Mouse (Mus musculus) retina, postnatal 1 day (tissue): ENCODE measurements around the gene Hoxc12.

Source experiments
- DNase-seq: peaks from one replicate; pipeline ENCODE4 v3.0.0-alpha.2; 2012

Hoxc12 gene

GRCm38 (mm10) chr15:102965892-102966775, 29.6 kb downstream of the Hoxc12 start:
- DNase-seq, result peak; percentile 90

- DNase-seq, result no peak
These were observed 30.3 kb downstream of the Hoxc12 start, which contains the start of gene Hoxc10 for GRCm38 (mm10) chr15:102966776-102967311. Gene Hoxc10 (plus strand): TSS chr15:102966796.

- DNase-seq, result no peak
These were observed 30.7 kb downstream of the Hoxc12 start, which contains the start of gene Hoxc5 for GRCm38 (mm10) chr15:102967312-102967510. Gene Hoxc5 (plus strand): TSS chr15:102967443.

- DNase-seq, result no peak
These were observed 31.2 kb downstream of the Hoxc12 start for GRCm38 (mm10) chr15:102967511-102968397.

GRCm38 (mm10) chr15:102969296-102969695, 32.7 kb downstream of the Hoxc12 start:
- DNase-seq, result no peak

GRCm38 (mm10) chr15:102970740-102971139, 34.2 kb downstream of the Hoxc12 start:
- peak; percentile 34 for DNase-seq

- DNase-seq, result no peak
These were observed 35.7 kb downstream of the Hoxc12 start for GRCm38 (mm10) chr15:102972254-102972653.

- DNase-seq, result no peak
These were observed 36.2 kb downstream of the Hoxc12 start for GRCm38 (mm10) chr15:102972753-102973152.

GRCm38 (mm10) chr15:102975034-102975433, 38.5 kb downstream of the Hoxc12 start:
- no peak for DNase-seq

- DNase-seq, result no peak
These were observed 39.1 kb downstream of the Hoxc12 start for GRCm38 (mm10) chr15:102975688-102976111.

GRCm38 (mm10) chr15:102976171-102976570, 39.6 kb downstream of the Hoxc12 start, which contains the start of gene Hoxc9:
Gene Hoxc9 (plus strand): TSS chr15:102976439.
- no peak for DNase-seq

- DNase-seq, result no peak
These were observed 40.3 kb downstream of the Hoxc12 start for GRCm38 (mm10) chr15:102976631-102977422.

GRCm38 (mm10) chr15:102977423-102977974, 40.9 kb downstream of the Hoxc12 start:
- no peak for DNase-seq

- DNase-seq, result no peak
These were observed 42.3 kb downstream of the Hoxc12 start for GRCm38 (mm10) chr15:102978615-102979515.

- no peak for DNase-seq
These were observed 43.4 kb downstream of the Hoxc12 start for GRCm38 (mm10) chr15:102979936-102980335.

- no peak for DNase-seq
These were observed 43.8 kb downstream of the Hoxc12 start for GRCm38 (mm10) chr15:102980352-102980751.

- no peak for DNase-seq
These were observed 44.4 kb downstream of the Hoxc12 start for GRCm38 (mm10) chr15:102980912-102981311.

GRCm38 (mm10) chr15:102981379-102982288, 45.1 kb downstream of the Hoxc12 start:
- peak; percentile 67 for DNase-seq

- DNase-seq, result no peak
These were observed 47.2 kb downstream of the Hoxc12 start for GRCm38 (mm10) chr15:102983716-102984115.

- DNase-seq, result no peak
These were observed 48.0 kb downstream of the Hoxc12 start for GRCm38 (mm10) chr15:102984521-102984920.
